Mouse (Mus musculus) ES-Bruce4 (cell line): ENCODE data around the gene Cntn5.

Experiments
- CTCF ChIP-seq: IDR thresholded peaks from one replicate; pipeline ENCODE4 v1.8.1; 2011; ENCODE audit warnings: low read depth, low read length
- POLR2A ChIP-seq: IDR thresholded peaks from one replicate; pipeline ENCODE4 v1.8.1; 2011; ENCODE audit warnings: low read length; ENCODE audit not compliant: insufficient read depth

DNA sequence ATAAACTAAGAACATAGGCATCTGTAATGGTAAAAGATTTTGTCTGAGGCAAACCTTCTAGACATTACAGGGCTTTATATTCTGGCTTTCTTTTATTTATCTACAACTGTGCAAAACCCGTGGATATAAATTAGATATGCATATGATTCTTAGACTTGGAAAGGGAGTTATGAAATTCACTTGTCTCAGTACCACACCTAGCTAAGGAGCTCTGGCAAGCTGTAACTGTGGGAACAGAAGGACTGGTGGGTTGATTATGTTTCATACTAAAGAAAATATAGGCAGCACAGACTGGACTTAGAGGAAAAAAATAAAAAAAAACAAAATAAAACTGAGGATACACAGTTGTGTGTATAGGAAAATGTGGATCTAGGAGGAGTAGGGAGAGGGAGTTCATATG, 1084.6 kb downstream of the Cntn5 start:
- TF ChIP-seq POLR2A (no peak), CTCF (no peak)
